Mouse (Mus musculus): ENCODE measurements around the gene Dsel.

Dsel gene

GRCm38 (mm10) chr1:111864779-111865165 is at the start of gene Dsel:
Gene Dsel, minus strand, starts transcription at chr1:111864918.
- DNase-seq: peak; percentile 97

- no peak for DNase-seq
These were observed 46.7 kb upstream of the Dsel start for GRCm38 (mm10) chr1:111911424-111911823.

GRCm38 (mm10) chr1:111883336-111883735 is 18.6 kb upstream of the Dsel start:
- no peak for DNase-seq

- no peak for DNase-seq
These were observed 11.1 kb upstream of the Dsel start for GRCm38 (mm10) chr1:111875784-111876183.

- DNase-seq: no peak
These were observed 8.5 kb upstream of the Dsel start for GRCm38 (mm10) chr1:111873196-111873595.

- DNase-seq: no peak
These were observed 749 bp upstream of the Dsel start for GRCm38 (mm10) chr1:111865467-111865866.

- DNase-seq: peak; percentile 89
These were observed 497 bp downstream of the Dsel start for GRCm38 (mm10) chr1:111864063-111864778.

GRCm38 (mm10) chr1:111857852-111858251 is 6.9 kb downstream of the Dsel start:
- DNase-seq: peak; percentile 3

GRCm38 (mm10) chr1:111852439-111852838 is 12.3 kb downstream of the Dsel start:
- DNase-seq: no peak

GRCm38 (mm10) chr1:111833583-111834225 is 31.0 kb downstream of the Dsel start:
- DNase-seq: no peak

Measured in embryo, embryonic 11 days (tissue).